Mouse (Mus musculus): ENCODE measurements around the gene 1700001C19Rik.
A peak's percentile ranks its signal among the peaks of the same experiment; 100 is the strongest.

Gene 1700001C19Rik

GRCm38 (mm10) chr17:47461688-47462087 is 24.5 kb upstream of the 1700001C19Rik start:
- DNase-seq: no peak

GRCm38 (mm10) chr17:47459341-47459919 is 22.3 kb upstream of the 1700001C19Rik start:
- no peak for DNase-seq

GRCm38 (mm10) chr17:47458936-47459335 is 21.8 kb upstream of the 1700001C19Rik start:
- no peak for DNase-seq

GRCm38 (mm10) chr17:47458310-47458709 is 21.1 kb upstream of the 1700001C19Rik start:
- DNase-seq: no peak

DNA sequence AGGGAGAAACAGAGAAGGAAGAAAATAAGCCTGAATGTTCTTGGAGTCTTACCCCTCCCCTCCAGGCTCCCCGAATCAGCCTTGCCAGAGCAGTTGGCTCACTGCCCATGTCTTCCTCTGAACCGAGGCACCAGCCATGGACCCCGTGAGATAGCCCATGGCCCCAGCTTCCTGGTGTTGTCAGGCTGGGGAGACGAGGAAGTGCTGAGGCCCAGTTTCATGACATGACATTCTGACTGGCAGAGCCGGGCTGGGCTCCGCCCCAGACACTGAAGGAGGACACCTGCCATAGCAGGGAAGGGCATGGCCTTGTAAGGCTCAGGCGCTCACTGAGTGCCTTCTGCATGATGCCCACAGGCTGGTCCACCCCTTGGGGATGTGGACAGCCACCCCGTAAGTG is 17.5 kb upstream of the 1700001C19Rik start:
- no peak for DNase-seq

- no peak for DNase-seq
Observed at GRCm38 (mm10) chr17:47452886-47453285, 15.7 kb upstream of the 1700001C19Rik start.

DNA sequence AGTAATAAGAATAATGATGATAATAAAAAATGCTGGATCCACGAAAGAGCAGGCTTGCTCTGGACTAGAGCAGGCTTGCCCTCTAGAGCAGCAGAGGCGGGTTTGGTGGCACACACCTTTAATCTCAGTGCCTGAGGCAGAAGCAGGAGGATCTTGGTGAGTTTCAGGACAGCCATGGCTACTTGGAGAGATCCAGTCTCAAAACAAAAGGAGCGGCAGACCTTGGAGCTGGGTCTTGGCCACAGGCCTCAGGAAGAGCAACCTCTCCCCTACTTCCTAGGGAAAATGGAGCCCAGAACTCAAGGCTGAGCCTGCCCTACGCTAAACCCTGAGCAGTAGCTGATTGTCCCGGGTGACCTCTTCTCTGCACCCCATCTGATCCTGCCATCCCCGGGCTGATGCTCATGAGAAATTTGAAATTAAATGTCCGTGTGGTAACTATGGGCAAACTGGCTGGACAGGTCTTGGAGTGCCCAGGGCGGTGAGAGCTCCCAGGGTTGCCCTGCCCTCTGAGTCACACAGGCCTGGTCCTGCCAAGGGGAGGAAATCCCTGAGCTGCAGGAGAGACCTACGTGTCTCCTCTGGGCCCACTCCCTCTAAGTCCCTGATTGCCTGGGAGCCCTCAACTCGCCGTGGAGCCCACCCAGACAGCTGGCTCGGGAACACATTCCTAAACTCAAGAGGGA is 13.8 kb upstream of the 1700001C19Rik start:
- DNase-seq: no peak

DNA sequence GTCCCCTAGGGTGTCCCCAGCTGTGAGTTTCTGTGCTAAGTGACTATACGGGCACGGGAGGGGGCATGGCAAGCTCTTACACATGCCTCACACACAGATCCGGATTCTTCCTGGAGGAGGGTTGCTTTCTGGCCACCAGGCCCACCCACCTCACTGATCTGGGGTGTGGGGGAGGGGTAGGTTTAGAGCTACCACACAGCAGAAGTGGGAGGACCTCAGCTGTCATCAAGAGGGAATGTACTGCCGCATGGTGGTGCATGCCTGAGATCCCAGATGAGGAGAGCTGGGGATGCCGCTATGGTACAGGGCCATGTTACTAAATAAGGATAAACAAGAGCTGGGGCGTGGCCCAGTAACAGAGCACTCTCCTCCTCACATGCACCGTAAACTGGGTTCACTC is 13.1 kb upstream of the 1700001C19Rik start:
- DNase-seq: no peak

DNA sequence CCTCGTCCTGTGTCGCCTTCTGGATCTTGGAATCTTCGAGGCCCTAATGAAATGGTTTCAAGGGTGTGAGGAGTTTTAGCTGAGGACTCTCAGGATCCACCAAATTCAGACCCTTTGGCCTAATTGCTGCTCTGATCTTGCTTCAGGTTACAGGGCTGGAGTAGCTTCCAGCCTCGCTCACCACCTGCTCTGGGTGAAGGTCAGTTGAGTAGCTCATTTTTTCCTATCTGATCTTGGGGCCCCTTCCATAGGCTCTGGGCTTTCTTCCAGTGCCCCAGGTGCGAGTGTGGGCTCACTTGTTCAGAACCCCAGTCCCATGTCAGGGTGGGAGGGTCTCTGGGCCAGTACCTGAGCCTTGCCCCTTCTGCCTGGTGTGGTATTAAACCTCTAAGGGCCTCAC is 12.3 kb upstream of the 1700001C19Rik start:
- no peak for DNase-seq

DNA sequence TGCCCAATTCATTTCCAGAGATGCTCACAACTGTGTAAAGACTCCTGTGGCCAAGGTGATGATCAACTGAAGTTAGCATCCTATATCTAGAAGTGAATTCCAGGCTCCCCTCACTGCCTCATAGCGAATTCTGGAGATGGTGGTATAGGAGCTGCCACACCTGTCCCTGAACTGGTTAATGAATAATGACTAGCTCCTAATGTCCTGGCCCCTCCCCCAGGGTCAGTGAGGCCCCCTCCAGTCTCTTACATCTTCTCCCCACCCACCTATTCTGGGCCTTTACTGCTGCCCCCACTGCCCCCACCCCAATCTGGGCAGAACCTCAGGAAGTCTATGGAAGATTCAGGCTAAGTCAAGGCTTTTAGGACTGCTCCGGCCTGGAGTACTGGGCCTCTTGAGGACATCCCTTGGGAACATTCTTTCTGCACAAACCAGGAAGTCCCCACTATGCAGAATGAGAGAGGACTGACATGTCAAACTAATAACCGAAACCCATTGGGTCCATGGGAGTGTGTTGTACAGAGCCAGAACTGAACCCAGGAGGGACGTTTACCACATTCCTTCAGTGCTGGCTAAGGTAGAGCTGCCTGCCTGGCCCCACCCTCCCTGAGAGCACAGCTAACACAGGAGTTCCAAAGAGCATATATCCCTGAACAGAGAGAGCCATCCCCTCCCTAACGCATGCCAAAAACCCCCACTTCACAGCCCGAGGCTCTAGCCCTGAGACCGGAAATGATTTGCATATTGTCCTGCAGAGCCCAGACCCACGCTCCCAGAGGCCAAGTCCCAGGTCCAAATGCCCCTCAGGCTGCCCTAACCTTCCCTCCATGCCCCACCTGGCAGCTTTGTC is 11.6 kb upstream of the 1700001C19Rik start:
- no peak for DNase-seq

DNA sequence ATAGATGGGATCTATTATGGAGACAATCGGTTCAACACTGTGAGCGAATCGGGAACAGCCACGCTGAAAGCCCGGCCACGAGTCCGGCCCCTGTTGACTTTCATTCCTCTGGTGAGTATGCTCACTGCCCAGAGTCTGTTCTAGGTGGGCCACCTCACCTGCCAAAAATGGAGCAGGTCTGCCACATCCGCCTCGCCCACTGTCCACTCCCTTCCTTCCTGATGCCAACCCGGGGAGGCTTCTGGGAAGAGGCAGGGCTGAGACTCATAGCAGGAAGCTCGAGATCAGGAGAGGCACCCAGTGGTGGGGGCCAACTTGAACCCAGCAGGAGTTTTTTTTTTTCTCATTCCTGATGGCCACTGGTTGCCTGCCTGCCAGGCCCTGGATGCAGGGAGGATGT is 9.4 kb upstream of the 1700001C19Rik start:
- no peak for DNase-seq

- no peak for DNase-seq
Observed at GRCm38 (mm10) chr17:47446025-47446424, 8.8 kb upstream of the 1700001C19Rik start.

- DNase-seq: no peak
Observed at GRCm38 (mm10) chr17:47445518-47445917, 8.3 kb upstream of the 1700001C19Rik start.

DNA sequence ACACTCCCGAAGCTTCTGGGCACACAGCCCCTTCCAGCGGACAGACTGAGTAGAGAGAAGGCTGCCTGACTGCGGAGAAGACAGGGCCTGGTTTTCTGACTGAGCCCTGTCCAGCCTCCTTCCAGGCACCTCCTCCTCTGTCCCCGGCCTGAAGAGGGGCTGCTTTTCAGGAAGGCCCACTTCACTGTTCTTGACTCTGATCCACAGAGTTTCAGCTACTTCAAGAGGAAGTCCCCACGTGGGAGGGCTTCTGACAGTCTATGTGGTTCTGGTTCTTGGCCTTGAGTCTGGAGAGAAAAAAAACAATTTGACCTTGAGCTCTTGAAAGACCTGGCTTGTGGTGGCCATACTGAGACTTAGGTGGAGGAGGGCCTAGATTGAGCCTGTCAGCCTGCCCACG is 6.9 kb upstream of the 1700001C19Rik start:
- no peak for DNase-seq

DNA sequence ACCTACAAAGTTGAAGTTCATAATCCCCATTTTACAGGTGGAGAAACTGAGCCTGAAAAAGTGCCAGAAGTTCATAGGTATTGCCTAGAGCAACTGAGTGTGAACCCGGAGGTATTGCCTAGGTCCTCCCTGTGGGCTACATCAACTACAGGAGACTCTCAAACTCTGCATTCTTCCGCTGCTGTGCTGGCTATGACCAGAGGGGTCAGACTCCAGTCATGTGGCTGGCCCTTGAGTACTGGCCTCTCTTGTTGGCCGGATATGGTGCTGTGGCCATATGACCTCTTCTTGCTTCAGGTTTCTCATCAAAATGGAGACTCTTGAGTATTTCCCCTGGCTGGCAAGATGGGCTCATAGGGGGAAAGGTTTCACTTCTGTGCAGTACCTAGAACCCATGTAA is 5.1 kb upstream of the 1700001C19Rik start:
- DNase-seq: no peak

GRCm38 (mm10) chr17:47441296-47442051 is 4.3 kb upstream of the 1700001C19Rik start:
- no peak for DNase-seq

DNA sequence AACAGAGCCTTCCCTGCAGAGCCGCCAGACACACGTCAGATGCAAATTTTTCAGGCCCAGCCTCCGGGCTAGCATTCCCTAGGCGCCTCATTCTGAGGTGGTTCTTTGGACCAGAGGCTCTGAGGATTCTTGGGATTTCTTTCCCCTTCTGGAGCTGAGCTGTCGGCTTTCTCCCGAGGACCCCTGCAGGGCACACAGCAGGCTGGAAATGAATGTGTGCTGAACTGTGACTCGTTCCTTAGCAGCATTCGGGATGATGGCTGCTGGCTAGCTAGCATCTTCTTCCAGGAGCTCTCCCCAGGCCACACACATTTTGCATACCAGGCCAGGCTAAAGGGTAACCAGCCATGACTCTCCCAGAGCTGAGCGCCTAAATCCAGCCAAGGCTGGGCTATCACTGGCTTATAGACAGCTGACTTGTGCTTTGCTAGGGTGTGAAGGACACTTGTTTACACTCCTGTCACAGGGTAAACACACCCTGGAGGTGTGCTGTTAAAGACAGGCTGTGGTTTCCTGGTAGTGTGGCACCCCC is 3.2 kb upstream of the 1700001C19Rik start:
- DNase-seq: no peak

DNA sequence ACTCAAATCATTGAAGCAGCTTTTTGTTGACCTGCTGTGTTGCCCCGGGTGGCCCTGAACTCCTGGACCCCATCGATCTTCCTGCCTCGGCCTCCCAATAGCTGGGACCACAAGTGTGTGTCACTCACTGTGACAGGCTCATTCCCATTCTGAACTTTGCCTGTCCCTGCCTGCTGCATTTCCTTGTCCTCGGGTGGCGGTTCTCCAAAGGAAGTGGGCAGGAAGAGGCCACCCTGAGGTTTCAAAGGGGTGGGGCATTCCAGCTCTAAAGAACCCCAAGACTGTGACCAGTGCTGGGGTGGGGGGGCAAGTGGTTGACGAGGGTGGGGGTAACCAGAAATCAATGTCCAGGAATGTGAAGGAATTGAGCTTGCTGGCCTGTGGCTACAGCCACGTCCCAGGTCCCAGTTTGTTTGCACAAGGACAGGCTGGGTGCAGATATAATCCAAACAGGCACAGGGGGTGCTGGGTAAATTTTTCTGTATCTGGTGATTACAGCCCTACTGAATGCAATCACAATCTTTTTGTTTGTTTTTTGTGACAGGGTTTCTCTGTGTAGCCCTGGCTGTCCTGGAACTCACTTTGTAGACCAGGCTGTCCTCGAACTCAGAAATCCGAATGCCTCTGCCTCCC is 2.3 kb upstream of the 1700001C19Rik start:
- no peak for DNase-seq

GRCm38 (mm10) chr17:47438611-47439010 is 1.4 kb upstream of the 1700001C19Rik start:
- DNase-seq: no peak

- peak in 1 of 2 experiments; percentile 9 for DNase-seq
Observed at GRCm38 (mm10) chr17:47436156-47436906, 845 bp downstream of the 1700001C19Rik start, which contains the start of gene AI661453. AI661453 (plus strand) TSS chr17:47436615.

DNA sequence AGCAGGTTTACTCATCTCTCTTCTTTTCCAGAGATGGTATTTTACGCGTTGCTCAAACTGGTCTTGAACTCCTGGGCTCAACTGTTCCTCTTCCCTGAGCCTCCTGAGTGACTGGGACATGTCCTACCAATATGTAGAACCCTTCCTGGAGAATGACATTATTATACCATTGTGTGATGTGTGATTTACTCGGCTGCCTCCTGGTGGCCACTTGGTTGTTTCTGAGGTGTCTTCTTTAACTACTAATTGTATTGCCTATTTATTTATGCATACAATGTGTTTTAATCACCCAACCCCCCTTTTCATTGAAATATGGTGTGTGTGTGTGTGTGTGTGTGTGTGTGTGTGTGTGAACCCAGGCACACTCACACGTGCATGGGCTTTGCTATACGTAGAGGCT is 6.4 kb downstream of the 1700001C19Rik start:
- DNase-seq: no peak

All from cerebellum, adult 18-20 months (tissue).